Mouse (Mus musculus): ENCODE data around the gene Erc2. TPM values are rescaled to one million over a fixed set of nuclear protein-coding genes. Genes with fewer than 3 reads are reported as not detected.

The Erc2 gene
- polyA plus RNA-seq, 1 experiment, result 0.89 TPM

GRCm38 (mm10) chr14:28476746-28477145 lies 854.5 kb downstream of the Erc2 start:
- Histone ChIP-seq H3K27ac (ENCODE audit: insufficient read depth, low read depth, low read length) (no peak overlapping the region), H3K4me1 (ENCODE audit: control insufficient read depth, insufficient read depth, insufficient read length, low read length) (no peaks in the 10 kb centered on the region), H3K4me3 (ENCODE audit: low read depth, low read length) (no peak overlapping the region), H3K27me3 (ENCODE audit: control insufficient read depth, insufficient read depth, low read length) (no peaks in the 10 kb centered on the region), H3K36me3 (ENCODE audit: control insufficient read depth, insufficient read depth, low read length) (no peaks in the 10 kb centered on the region)
- TF ChIP-seq CTCF (IDR thresholded peaks at IDR 0.05; ENCODE audit: extremely low read depth, insufficient read length, insufficient replicate concordance, low read depth, low read length) (no peak), POLR2A (IDR thresholded peaks at IDR 0.05; ENCODE audit: low read depth, low read length) (no peak)
- WGBS, result 66% methylated on average over 3 of the region's 3 CpGs

- Histone ChIP-seq H3K27ac (ENCODE audit: insufficient read depth, low read depth, low read length) (no peak overlapping the region), H3K4me1 (ENCODE audit: control insufficient read depth, insufficient read depth, insufficient read length, low read length) (no peaks in the 10 kb centered on the region), H3K27me3 (ENCODE audit: control insufficient read depth, insufficient read depth, low read length) (no peaks in the 10 kb centered on the region), H3K36me3 (ENCODE audit: control insufficient read depth, insufficient read depth, low read length) (no peaks in the 10 kb centered on the region), H3K4me3 (ENCODE audit: low read depth, low read length) (no peak overlapping the region)
- WGBS, result 50% methylated on average over 1 of the region's 1 CpGs
- no peak for TF ChIP-seq CTCF (IDR thresholded peaks at IDR 0.05; ENCODE audit: extremely low read depth, insufficient read length, insufficient replicate concordance, low read depth, low read length)
- TF ChIP-seq POLR2A (IDR thresholded peaks at IDR 0.05; ENCODE audit: low read depth, low read length), result no peak
These were observed 858.6 kb downstream of the Erc2 start for GRCm38 (mm10) chr14:28480866-28481265.

- Histone ChIP-seq H3K27me3 (ENCODE audit: control insufficient read depth, insufficient read depth, low read length) (no peaks in the 10 kb centered on the region), H3K4me3 (ENCODE audit: low read depth, low read length) (no peak overlapping the region), H3K4me1 (ENCODE audit: control insufficient read depth, insufficient read depth, insufficient read length, low read length) (no peaks in the 10 kb centered on the region), H3K36me3 (ENCODE audit: control insufficient read depth, insufficient read depth, low read length) (no peaks in the 10 kb centered on the region), H3K27ac (ENCODE audit: insufficient read depth, low read depth, low read length) (no peak overlapping the region)
- TF ChIP-seq POLR2A (IDR thresholded peaks at IDR 0.05; ENCODE audit: low read depth, low read length), result no peak
- 92% methylated on average over 4 of the region's 4 CpGs for WGBS
These were observed 871.6 kb downstream of the Erc2 start for GRCm38 (mm10) chr14:28493806-28494205.

GRCm38 (mm10) chr14:28494273-28494672 lies 872.0 kb downstream of the Erc2 start:
- Histone ChIP-seq H3K27me3 (ENCODE audit: control insufficient read depth, insufficient read depth, low read length) (no peaks in the 10 kb centered on the region), H3K36me3 (ENCODE audit: control insufficient read depth, insufficient read depth, low read length) (no peaks in the 10 kb centered on the region), H3K27ac (ENCODE audit: insufficient read depth, low read depth, low read length) (no peak overlapping the region), H3K4me3 (ENCODE audit: low read depth, low read length) (no peak overlapping the region), H3K4me1 (ENCODE audit: control insufficient read depth, insufficient read depth, insufficient read length, low read length) (no peaks in the 10 kb centered on the region)
- TF ChIP-seq CTCF (IDR thresholded peaks at IDR 0.05; ENCODE audit: extremely low read depth, insufficient read length, insufficient replicate concordance, low read depth, low read length), result no peak
- TF ChIP-seq POLR2A (IDR thresholded peaks at IDR 0.05; ENCODE audit: low read depth, low read length), result no peak
- WGBS, result 87% methylated on average over 5 of the region's 5 CpGs

GRCm38 (mm10) chr14:28501216-28501878 lies 879.1 kb downstream of the Erc2 start:
- TF ChIP-seq CTCF (IDR thresholded peaks at IDR 0.05; ENCODE audit: extremely low read depth, insufficient read length, insufficient replicate concordance, low read depth, low read length) (no peak), POLR2A (IDR thresholded peaks at IDR 0.05; ENCODE audit: low read depth, low read length) (no peak)
- Histone ChIP-seq H3K4me3 (ENCODE audit: low read depth, low read length) (no peak overlapping the region), H3K4me1 (ENCODE audit: control insufficient read depth, insufficient read depth, insufficient read length, low read length) (peaks cover 4% of the 10 kb centered on the region; the same call in 1 of the 2 replicates), H3K27ac (ENCODE audit: insufficient read depth, low read depth, low read length) (no peak overlapping the region), H3K27me3 (ENCODE audit: control insufficient read depth, insufficient read depth, low read length) (peaks cover 22% of the 10 kb centered on the region), H3K36me3 (ENCODE audit: control insufficient read depth, insufficient read depth, low read length) (no peaks in the 10 kb centered on the region)
- 22% methylated on average over 12 of the region's 12 CpGs for WGBS

- TF ChIP-seq CTCF (IDR thresholded peaks at IDR 0.05; ENCODE audit: extremely low read depth, insufficient read length, insufficient replicate concordance, low read depth, low read length) (no peak), POLR2A (IDR thresholded peaks at IDR 0.05; ENCODE audit: low read depth, low read length) (no peak)
- no peak overlapping the region for H3K27ac ChIP-seq (ENCODE audit: insufficient read depth, low read depth, low read length)
- H3K27me3 ChIP-seq (ENCODE audit: control insufficient read depth, insufficient read depth, low read length), result peaks cover 36% of the 10 kb centered on the region
- H3K36me3 ChIP-seq (ENCODE audit: control insufficient read depth, insufficient read depth, low read length), result no peaks in the 10 kb centered on the region
- 91% methylated on average over 2 of the region's 2 CpGs for WGBS
- H3K4me1 ChIP-seq (ENCODE audit: control insufficient read depth, insufficient read depth, insufficient read length, low read length), result peaks cover 5% of the 10 kb centered on the region; the same call in 1 of the 2 replicates
- H3K4me3 ChIP-seq (ENCODE audit: low read depth, low read length), result no peak overlapping the region
These were observed 881.0 kb downstream of the Erc2 start for GRCm38 (mm10) chr14:28503276-28503675.

- H3K27me3 ChIP-seq (ENCODE audit: control insufficient read depth, insufficient read depth, low read length), result peaks cover 42% of the 10 kb centered on the region
- TF ChIP-seq POLR2A (IDR thresholded peaks at IDR 0.05; ENCODE audit: low read depth, low read length) (no peak; the same call in 1 of the 2 replicates), CTCF (IDR thresholded peaks at IDR 0.05; ENCODE audit: extremely low read depth, insufficient read length, insufficient replicate concordance, low read depth, low read length) (no peak)
- H3K36me3 ChIP-seq (ENCODE audit: control insufficient read depth, insufficient read depth, low read length), result no peaks in the 10 kb centered on the region
- H3K4me3 ChIP-seq (ENCODE audit: low read depth, low read length), result peak within 1 kb of the TSS; percentile 70
- H3K4me1 ChIP-seq (ENCODE audit: control insufficient read depth, insufficient read depth, insufficient read length, low read length), result peaks cover 5% of the 10 kb centered on the region; the same call in 1 of the 2 replicates
- WGBS, result 3% methylated on average over 53 of the region's 53 CpGs
- peak within 1 kb of the TSS; percentile 43 for H3K27ac ChIP-seq (ENCODE audit: insufficient read depth, low read depth, low read length)
These were observed 882.1 kb downstream of the Erc2 start, which contains the start of gene Wnt5a for GRCm38 (mm10) chr14:28504101-28505050. Gene Wnt5a, plus strand, starts transcription at chr14:28504750.
